Mouse (Mus musculus) heart, adult 2 months (tissue): ENCODE measurements around the gene Sox2.

ENCODE experiments used
- CTCF ChIP-seq: fragments of 200-600 bp; IDR thresholded peaks from 2 replicates; pipeline ENCODE4 v1.8.1; 2022; ENCODE audit warnings: antibody characterized with exemption, mild to moderate bottlenecking, moderate library complexity
- POLR2A ChIP-seq: fragments of 200-500 bp; IDR thresholded peaks from 2 replicates; pipeline ENCODE4 v1.6.1; 2011; ENCODE audit warnings: mild to moderate bottlenecking, low read depth, low read length, control low read depth; ENCODE audit not compliant: insufficient read depth

GRCm38 (mm10) chr3:34671024-34671660 lies 20.9 kb downstream of the Sox2 start:
- TF ChIP-seq CTCF: no peak
- TF ChIP-seq POLR2A: no peak
